ENCODE assay signal across 25 mouse cellular contexts in the genomic region with DNA sequence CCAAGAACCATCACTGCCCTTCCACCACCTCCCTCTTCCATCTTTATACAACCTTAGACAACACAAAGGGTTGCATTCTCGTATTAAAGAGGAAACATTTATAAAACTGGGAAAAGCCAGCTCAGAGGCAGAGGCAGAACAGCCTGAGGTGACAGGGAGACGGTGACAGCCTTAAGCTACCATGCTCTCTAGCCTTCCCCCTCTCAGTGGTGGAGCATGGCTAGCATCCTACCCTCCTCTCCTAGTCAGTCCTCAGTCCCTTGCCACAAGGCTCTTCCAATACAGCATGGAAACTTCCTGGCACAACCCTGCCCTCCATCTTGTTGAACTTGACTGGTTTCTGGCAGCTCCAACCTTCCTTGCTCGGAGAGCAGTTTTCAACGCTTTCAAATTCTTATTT.
"Had no signal": no experiment of that assay in that cellular context is flagged by ENCODE, and none has a peak within 500 bp of the region (broad histone marks: within the 10 kb centered on the region; RNA-seq: fewer than 3 reads in every experiment).

No protein-coding gene starts in this region.

- H3K27me3 ChIP-seq: embryonic facial prominence, embryonic 12.5 days; embryonic facial prominence, embryonic 13.5 days; embryonic facial prominence, embryonic 15.5 days; forebrain, embryonic 12.5 days; forebrain, embryonic 13.5 days; forebrain, embryonic 15.5 days had no signal

- DNase-seq: cerebellum, adult 9-10 months; cerebellum, adult 9-11 months; cerebellum, postnatal 10 days; cerebellum, postnatal 14 days; cerebellum, postnatal 25 days; cerebellum, postnatal 36 days; embryo, embryonic 11 days; forebrain, postnatal 0 days; gastrocnemius, adult 2 months; gastrocnemius, postnatal 10 days; gastrocnemius, postnatal 14 days; gastrocnemius, postnatal 25 days; gastrocnemius, postnatal 36 days; heart, adult 11 months; heart, adult 18-20 months; heart, adult 2 months had no signal

- H3K4me3 ChIP-seq: embryonic facial prominence, embryonic 10.5 days; embryonic facial prominence, embryonic 12.5 days; embryonic facial prominence, embryonic 13.5 days; embryonic facial prominence, embryonic 15.5 days; erythroblast, embryonic 14.5 days; forebrain, embryonic 10.5 days; forebrain, embryonic 12.5 days; forebrain, embryonic 13.5 days; forebrain, embryonic 15.5 days; gastrocnemius, adult 2 months; heart, adult 2 months had no signal

- H3K4me2 ChIP-seq: embryonic facial prominence, embryonic 12.5 days; embryonic facial prominence, embryonic 13.5 days; embryonic facial prominence, embryonic 15.5 days; forebrain, embryonic 12.5 days; forebrain, embryonic 13.5 days; forebrain, embryonic 15.5 days had no signal
